8 mouse cellular contexts compared by ENCODE assay signal in the genomic region with DNA sequence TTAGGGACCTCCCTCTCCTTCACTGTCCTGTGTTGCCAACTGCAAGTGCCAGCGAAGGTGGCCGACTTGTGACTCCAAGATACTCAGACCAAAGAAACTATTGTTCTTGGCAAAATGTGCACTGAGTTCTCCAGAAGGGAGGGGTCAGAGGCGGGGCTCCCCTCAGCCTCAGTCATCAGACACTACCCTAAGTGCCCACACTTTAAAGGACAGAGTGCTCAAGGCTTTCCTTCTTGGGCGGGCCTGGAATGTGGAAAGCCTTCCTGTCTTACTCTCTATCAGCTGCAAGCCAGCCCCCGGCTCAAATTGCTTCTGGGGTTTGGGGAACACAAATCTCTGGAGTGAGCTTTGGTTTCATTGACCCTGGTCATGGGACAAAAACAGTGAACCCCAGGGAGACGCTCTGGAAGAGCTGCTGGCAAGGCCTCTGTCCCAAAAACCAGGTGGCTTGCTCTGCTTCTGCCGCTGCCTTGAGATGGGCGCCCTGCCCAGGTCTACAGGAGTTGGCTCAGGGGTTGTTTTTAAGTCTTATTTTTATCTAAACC. TPM values are rescaled to one million over a fixed set of nuclear protein-coding genes. Genes with fewer than 3 reads are reported as not detected.
DNase-seq lines count a peak whose midpoint lies in the region; ATAC-seq and TF ChIP-seq lines count a peak whose summit lies in the region.

No protein-coding gene starts in this region.

- TF ChIP-seq CTCF in layer of hippocampus, adult 2 months (conservative IDR thresholded peaks at IDR 0.05): no peak

- H3K27me3 ChIP-seq in embryonic facial prominence, embryonic 13.5 days: no peaks in the 10 kb centered on the region
- no peaks in the 10 kb centered on the region for H3K27me3 ChIP-seq in myocyte (ENCODE audit: control insufficient read depth, insufficient read depth, insufficient read length)

- DNase-seq in layer of hippocampus, adult 2 months (ENCODE audit: low spot score in 2 of 2): peak in 1 of 2 experiments; percentile 9
- no peak for DNase-seq in layer of hippocampus, postnatal 10 days (ENCODE audit: low spot score in 2 of 2)
- peak; percentile 66 to 74 for DNase-seq in heart, postnatal 14 days
- no peak for DNase-seq in cerebellum, postnatal 14 days
- no peak for DNase-seq in c-Kit-positive CD71-positive TER-119-positive erythroid progenitor cells, embryonic 14.5 days (ENCODE audit: low spot score)

- intact Hi-C loops in heart, postnatal 14 days (cut with DNase I): no loop called here

- no peak overlapping the region for H3K4me2 ChIP-seq in embryonic facial prominence, embryonic 13.5 days
- peak overlapping the region; percentile 63 for H3K4me2 ChIP-seq in myocyte (ENCODE audit: low read depth)

- H3K9me3 ChIP-seq in embryonic facial prominence, embryonic 13.5 days: no peaks in the 10 kb centered on the region

- no peak overlapping the region for H3K4me3 ChIP-seq in layer of hippocampus, adult 2 months
- no peak overlapping the region for H3K4me3 ChIP-seq in embryonic facial prominence, embryonic 13.5 days
- H3K4me3 ChIP-seq in myocyte: no peak overlapping the region

- 65% methylated on average over 8 of the region's 8 CpGs for WGBS in embryonic facial prominence, embryonic 13.5 days

- H3K79me2 ChIP-seq in myocyte (ENCODE audit: control insufficient read depth, insufficient read depth): no peaks in the 10 kb centered on the region

- H3K4me1 ChIP-seq in embryonic facial prominence, embryonic 13.5 days: peaks cover 10% of the 10 kb centered on the region

- peak overlapping the region; percentile 43; the same call in 1 of the 2 replicates for H3K27ac ChIP-seq in layer of hippocampus, adult 2 months
- H3K27ac ChIP-seq in embryonic facial prominence, embryonic 13.5 days: peak overlapping the region; percentile 62

- no peak for ATAC-seq in embryonic facial prominence, embryonic 13.5 days (ENCODE audit: insufficient number of reproducible peaks, insufficient read depth, low FRiP score, low TSS enrichment, low read depth)
- no peak for ATAC-seq in activated CD4-positive, CD25-positive, alpha-beta regulatory T cell, adult 4 months

- H3K9ac ChIP-seq in embryonic facial prominence, embryonic 13.5 days: 0 out of 2 replicates have a peak overlapping the region, but pooled peaks have one; percentile 36

- no peak overlapping the region for H3ac ChIP-seq in myocyte (ENCODE audit: control insufficient read depth, insufficient read length)

- no peak for TF ChIP-seq POLR2A in myocyte (IDR thresholded peaks at IDR 0.05; ENCODE audit: insufficient read length, low read depth)

- H3K36me3 ChIP-seq in embryonic facial prominence, embryonic 13.5 days: peaks cover 90% of the 10 kb centered on the region
- peaks cover 63% of the 10 kb centered on the region for H3K36me3 ChIP-seq in myocyte (ENCODE audit: control insufficient read depth, insufficient read depth)

TF ChIP-seq in myocyte, 11 proteins besides CTCF, POLR2A, EP300 and RAD21:
- no peak for TF ChIP-seq POLR2AphosphoS2 (IDR thresholded peaks at IDR 0.05; ENCODE audit: insufficient read length, low read depth)
- no peak for TF ChIP-seq SRF (IDR thresholded peaks at IDR 0.05; ENCODE audit: control insufficient read depth, insufficient read length, low read depth)
- TF ChIP-seq MYOG (IDR thresholded peaks at IDR 0.05; ENCODE audit: control insufficient read depth in 1 of 3, insufficient read depth in 1 of 3, insufficient read length in 2 of 3, low read depth in 2 of 3): peak in 1 of 3 experiments; percentile 30
- TF ChIP-seq TCF3 (IDR thresholded peaks at IDR 0.05; ENCODE audit: insufficient read length, low read depth): no peak
- peak in 2 of 3 experiments; percentile 40 to 57 for TF ChIP-seq MYOD1 (IDR thresholded peaks at IDR 0.05; ENCODE audit: control insufficient read depth in 1 of 3, insufficient read length in 2 of 3, low read depth in 2 of 3)
- TF ChIP-seq USF1 (IDR thresholded peaks at IDR 0.05; ENCODE audit: low read depth): no peak
- TF ChIP-seq CEBPB (IDR thresholded peaks at IDR 0.05; ENCODE audit: insufficient read depth, poor library complexity, severe bottlenecking): no peak
- no peak for TF ChIP-seq E2F4 (IDR thresholded peaks at IDR 0.05; ENCODE audit: insufficient read depth)
- TF ChIP-seq TCF12 (IDR thresholded peaks at IDR 0.05; ENCODE audit: insufficient read depth, poor library complexity, severe bottlenecking): no peak
- TF ChIP-seq REST (IDR thresholded peaks at IDR 0.05; ENCODE audit: insufficient read depth, insufficient read length): no peak
- no peak for TF ChIP-seq MAX (IDR thresholded peaks at IDR 0.05; ENCODE audit: low read depth)

RNA-seq across cellular contexts. Expression of a gene that starts 33.9 kb away (rescaled TPM):
- total RNA-seq in layer of hippocampus, adult 2 months (2021): 10 to 100 TPM in 1 of 2 experiments, 1 to 10 TPM in 1; 9.3 to 10.2 TPM
- total RNA-seq in layer of hippocampus, postnatal 10 days (2021): 10 to 100 TPM; 13.4 to 13.7 TPM
- 5.3 and 7.2 TPM in 2 replicates for polyA plus RNA-seq in embryonic facial prominence, embryonic 13.5 days (2015; fragmentation: Nextera tagmentation; extraction: Ambion mirVana)
- total RNA-seq in heart, postnatal 14 days (2021): 10 to 100 TPM; 19.4 to 20.9 TPM
- polyA plus RNA-seq in myocyte (2012; fragmentation: generic; extraction: Trizol): 20.6 TPM
- under 1 TPM in 1 of 2 experiments, not detected in 1; 0.20 TPM for polyA plus RNA-seq in activated CD4-positive, CD25-positive, alpha-beta regulatory T cell, adult 4 months (2017; shearing (Covaris generic))

RNA-seq across cellular contexts. Expression of a gene that starts 34.0 kb away (rescaled TPM):
- 10 to 100 TPM; 87.1 to 91.0 TPM for total RNA-seq in layer of hippocampus, adult 2 months (2021)
- 10 to 100 TPM; 63.1 to 66.1 TPM for total RNA-seq in layer of hippocampus, postnatal 10 days (2021)
- polyA plus RNA-seq in embryonic facial prominence, embryonic 13.5 days (2015; fragmentation: Nextera tagmentation; extraction: Ambion mirVana): 16.6 and 17.4 TPM in 2 replicates
- 10 to 100 TPM; 30.5 to 34.5 TPM for total RNA-seq in heart, postnatal 14 days (2021)
- 55.2 TPM for polyA plus RNA-seq in myocyte (2012; fragmentation: generic; extraction: Trizol)
- polyA plus RNA-seq in activated CD4-positive, CD25-positive, alpha-beta regulatory T cell, adult 4 months (2017; shearing (Covaris generic)): 10 to 100 TPM; 18.4 to 24.0 TPM

RNA-seq across cellular contexts. Expression of a gene that starts 39.4 kb away (rescaled TPM):
- 10 to 100 TPM; 77.1 to 80.3 TPM for total RNA-seq in layer of hippocampus, adult 2 months (2021)
- total RNA-seq in layer of hippocampus, postnatal 10 days (2021): 100 to 1,000 TPM; 117 to 118 TPM
- polyA plus RNA-seq in embryonic facial prominence, embryonic 13.5 days (2015; fragmentation: Nextera tagmentation; extraction: Ambion mirVana): 189 and 192 TPM in 2 replicates
- 10 to 100 TPM; 68.5 to 71.1 TPM for total RNA-seq in heart, postnatal 14 days (2021)
- polyA plus RNA-seq in myocyte (2012; fragmentation: generic; extraction: Trizol): 199 TPM
- 10 to 100 TPM; 23.5 to 25.6 TPM for polyA plus RNA-seq in activated CD4-positive, CD25-positive, alpha-beta regulatory T cell, adult 4 months (2017; shearing (Covaris generic))

RNA-seq across cellular contexts. Expression of a gene that starts 39.5 kb away (rescaled TPM):
- 100 to 1,000 TPM; 169 to 173 TPM for total RNA-seq in layer of hippocampus, adult 2 months (2021)
- 10 to 100 TPM; 79.7 to 87.3 TPM for total RNA-seq in layer of hippocampus, postnatal 10 days (2021)
- 67.8 and 68.5 TPM in 2 replicates for polyA plus RNA-seq in embryonic facial prominence, embryonic 13.5 days (2015; fragmentation: Nextera tagmentation; extraction: Ambion mirVana)
- total RNA-seq in heart, postnatal 14 days (2021): 10 to 100 TPM; 61.0 to 62.1 TPM
- 77.1 TPM for polyA plus RNA-seq in myocyte (2012; fragmentation: generic; extraction: Trizol)
- polyA plus RNA-seq in activated CD4-positive, CD25-positive, alpha-beta regulatory T cell, adult 4 months (2017; shearing (Covaris generic)): 10 to 100 TPM; 62.2 to 99.9 TPM

RNA-seq across cellular contexts. Expression of a gene that starts 48.5 kb away (rescaled TPM):
- total RNA-seq in layer of hippocampus, adult 2 months (2021): 10 to 100 TPM; 48.5 to 50.8 TPM
- 10 to 100 TPM; 38.0 to 38.7 TPM for total RNA-seq in layer of hippocampus, postnatal 10 days (2021)
- 5.2 and 6.9 TPM in 2 replicates for polyA plus RNA-seq in embryonic facial prominence, embryonic 13.5 days (2015; fragmentation: Nextera tagmentation; extraction: Ambion mirVana)
- total RNA-seq in heart, postnatal 14 days (2021): 10 to 100 TPM; 18.5 to 20.4 TPM
- polyA plus RNA-seq in myocyte (2012; fragmentation: generic; extraction: Trizol): 18.7 TPM
- 1 to 10 TPM; 3.4 TPM for polyA plus RNA-seq in activated CD4-positive, CD25-positive, alpha-beta regulatory T cell, adult 4 months (2017; shearing (Covaris generic))

Comparison
In these comparisons a context has a peak if more than half of its experiments do, and no peak if none do; other contexts are left out.
1. DNase-seq: peak in heart, postnatal 14 days (2 of 2); none in layer of hippocampus, postnatal 10 days (0 of 2), cerebellum, postnatal 14 days (0 of 2) and c-Kit-positive CD71-positive TER-119-positive erythroid progenitor cells, embryonic 14.5 days (single experiment).